Mouse (Mus musculus): Measurements from ENCODE around the gene Scrn3.

Gene Scrn3

GRCm38 (mm10) chr2:73313117-73313501 is 708 bp downstream of the Scrn3 start:
- no peak for DNase-seq (ENCODE audit: low read depth, low spot score)

- no peak for DNase-seq (ENCODE audit: low read depth, low spot score)
These were observed 1.9 kb downstream of the Scrn3 start for GRCm38 (mm10) chr2:73314311-73314710.

GRCm38 (mm10) chr2:73317426-73317825 is 5.0 kb downstream of the Scrn3 start:
- DNase-seq (ENCODE audit: low read depth, low spot score), result no peak

GRCm38 (mm10) chr2:73319218-73319617 is 6.8 kb downstream of the Scrn3 start:
- DNase-seq (ENCODE audit: low read depth, low spot score), result no peak

- DNase-seq (ENCODE audit: low read depth, low spot score), result no peak
These were observed 10.6 kb downstream of the Scrn3 start for GRCm38 (mm10) chr2:73322991-73323390.

GRCm38 (mm10) chr2:73325871-73326270 is 13.5 kb downstream of the Scrn3 start:
- DNase-seq (ENCODE audit: low read depth, low spot score), result no peak

GRCm38 (mm10) chr2:73335949-73336348 is 23.5 kb downstream of the Scrn3 start:
- DNase-seq (ENCODE audit: low read depth, low spot score), result no peak

GRCm38 (mm10) chr2:73338415-73338814 is 26.0 kb downstream of the Scrn3 start:
- DNase-seq (ENCODE audit: low read depth, low spot score), result no peak

GRCm38 (mm10) chr2:73343701-73344100 is 31.3 kb downstream of the Scrn3 start:
- no peak for DNase-seq (ENCODE audit: low read depth, low spot score)

GRCm38 (mm10) chr2:73345204-73345603 is 32.8 kb downstream of the Scrn3 start:
- DNase-seq (ENCODE audit: low read depth, low spot score), result no peak

- DNase-seq (ENCODE audit: low read depth, low spot score), result no peak
These were observed 34.1 kb downstream of the Scrn3 start for GRCm38 (mm10) chr2:73346345-73347086.

GRCm38 (mm10) chr2:73347136-73347535 is 34.7 kb downstream of the Scrn3 start:
- DNase-seq (ENCODE audit: low read depth, low spot score), result no peak

GRCm38 (mm10) chr2:73347766-73348165 is 35.4 kb downstream of the Scrn3 start:
- no peak for DNase-seq (ENCODE audit: low read depth, low spot score)

- no peak for DNase-seq (ENCODE audit: low read depth, low spot score)
These were observed 35.8 kb downstream of the Scrn3 start for GRCm38 (mm10) chr2:73348221-73348620.

- DNase-seq (ENCODE audit: low read depth, low spot score), result no peak
These were observed 39.1 kb downstream of the Scrn3 start for GRCm38 (mm10) chr2:73351496-73351895.

- no peak for DNase-seq (ENCODE audit: low read depth, low spot score)
These were observed 39.5 kb downstream of the Scrn3 start for GRCm38 (mm10) chr2:73351927-73352374.

- DNase-seq (ENCODE audit: low read depth, low spot score), result no peak
These were observed 44.6 kb downstream of the Scrn3 start for GRCm38 (mm10) chr2:73357004-73357403.

- no peak for DNase-seq (ENCODE audit: low read depth, low spot score)
These were observed 47.5 kb downstream of the Scrn3 start for GRCm38 (mm10) chr2:73359941-73360340.

GRCm38 (mm10) chr2:73360536-73360935 is 48.1 kb downstream of the Scrn3 start:
- DNase-seq (ENCODE audit: low read depth, low spot score), result no peak

GRCm38 (mm10) chr2:73363448-73363847 is 51.0 kb downstream of the Scrn3 start:
- no peak for DNase-seq (ENCODE audit: low read depth, low spot score)

GRCm38 (mm10) chr2:73371530-73372335 is 59.3 kb downstream of the Scrn3 start:
- DNase-seq (ENCODE audit: low read depth, low spot score), result no peak

GRCm38 (mm10) chr2:73378326-73378725 is 65.9 kb downstream of the Scrn3 start:
- no peak for DNase-seq (ENCODE audit: low read depth, low spot score)

- no peak for DNase-seq (ENCODE audit: low read depth, low spot score)
These were observed 67.3 kb downstream of the Scrn3 start for GRCm38 (mm10) chr2:73379656-73380055.

Data from retina, adult 2 months (tissue).